Mouse (Mus musculus): Measurements from ENCODE around the gene Plppr1.

Plppr1 gene

DNA sequence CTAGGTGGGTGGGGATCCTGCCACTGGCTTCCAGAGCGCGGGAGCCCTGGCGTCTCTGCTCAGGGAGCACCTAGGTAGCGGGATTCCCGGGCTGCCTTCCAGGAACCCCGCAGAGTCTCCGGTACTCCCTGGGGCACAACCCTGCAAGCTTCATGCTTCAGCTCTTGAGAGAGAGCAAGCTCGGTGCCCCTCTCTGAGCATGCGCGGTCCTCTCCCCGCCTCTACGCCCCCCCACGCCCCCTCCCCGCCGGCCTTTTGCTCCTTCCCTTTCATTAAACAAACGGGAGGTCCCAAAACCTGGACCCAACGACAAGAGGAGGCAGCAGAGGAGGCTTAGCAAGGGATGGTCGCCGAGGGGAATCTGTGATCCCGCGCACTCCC, at the start of gene Plppr1:
TSS of gene Plppr1 (plus strand) at position 253 of the 381 bp plus-strand sequence.
- no peak for DNase-seq (ENCODE audit: low read depth)

DNA sequence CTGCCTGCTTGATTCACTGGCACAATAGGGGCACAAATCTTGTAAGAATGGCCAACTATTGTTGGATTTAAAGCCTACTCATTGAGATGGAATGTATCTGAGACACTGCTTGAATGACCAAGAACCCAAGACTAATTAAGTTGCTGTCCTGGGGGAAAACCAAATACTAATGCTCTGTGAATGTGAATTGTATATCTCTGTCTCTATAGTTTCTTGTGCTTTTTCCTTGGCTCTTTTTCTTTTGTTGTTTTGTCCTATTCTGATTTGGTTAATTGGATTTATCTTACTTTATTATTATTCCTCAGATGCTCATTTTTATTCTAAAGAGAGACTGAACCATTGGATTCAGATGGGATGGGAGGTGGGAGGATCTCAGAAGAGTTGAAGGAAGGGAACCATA, 42.4 kb upstream of the Plppr1 start:
- DNase-seq (ENCODE audit: low read depth), result no peak

DNA sequence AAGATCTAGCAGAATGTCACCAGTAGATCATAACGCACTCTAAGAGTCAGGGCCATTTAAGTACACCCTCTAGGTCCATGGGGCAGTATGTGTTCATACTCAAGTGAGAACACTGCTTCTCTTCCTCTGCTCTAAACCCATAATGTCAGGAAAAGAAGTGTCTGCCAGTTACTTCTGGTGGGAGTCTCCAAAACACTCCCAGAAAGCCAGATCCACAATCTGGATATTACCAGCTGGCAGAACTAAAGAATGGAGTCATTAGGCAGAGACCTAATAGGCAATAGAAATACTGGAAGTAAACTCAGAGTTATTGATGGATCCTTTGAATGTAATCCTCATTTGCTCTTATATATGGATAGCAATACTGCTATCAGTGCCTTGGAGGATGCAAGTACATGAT, 35.9 kb upstream of the Plppr1 start:
- no peak for DNase-seq (ENCODE audit: low read depth)

DNA sequence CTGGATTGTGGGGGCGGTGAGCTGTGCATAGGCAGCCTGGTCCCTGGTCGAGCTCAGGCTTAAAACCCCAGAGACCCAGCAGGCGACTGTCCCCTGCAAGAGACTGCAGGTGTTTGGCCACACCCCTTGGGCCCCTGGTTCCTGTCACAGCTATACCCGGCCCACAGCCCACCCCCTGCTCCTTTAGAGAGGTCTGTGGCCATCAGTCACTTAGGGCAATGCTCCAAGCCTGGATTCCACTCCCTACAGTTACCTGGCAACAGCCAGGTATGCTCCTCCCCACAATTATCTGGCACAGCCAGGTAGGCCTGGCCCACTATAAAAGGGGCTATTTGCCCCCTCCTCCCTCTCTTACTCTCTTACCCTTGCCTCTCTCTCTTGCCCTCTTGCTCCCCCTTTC, 20.8 kb upstream of the Plppr1 start:
- no peak for DNase-seq (ENCODE audit: low read depth)

DNA sequence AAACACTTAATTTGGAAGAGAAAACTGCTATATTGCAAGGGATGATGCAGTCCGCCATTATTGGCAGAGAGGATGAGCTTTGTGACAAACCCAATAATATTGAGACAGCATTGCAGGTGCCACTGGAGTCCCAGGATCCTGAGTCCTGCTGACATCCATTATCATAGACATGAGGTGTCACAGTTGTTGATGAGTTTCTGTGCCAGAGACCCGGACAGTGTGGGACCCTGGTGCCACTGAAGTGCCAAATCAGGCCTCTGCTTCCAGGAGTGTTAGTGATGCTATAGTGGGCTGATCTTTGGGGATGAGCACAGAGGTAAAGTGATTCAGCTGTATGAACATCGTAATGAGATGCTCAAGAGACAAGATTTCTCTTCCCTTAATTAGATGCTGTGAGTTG, 19.2 kb upstream of the Plppr1 start:
- DNase-seq (ENCODE audit: low read depth), result no peak

DNA sequence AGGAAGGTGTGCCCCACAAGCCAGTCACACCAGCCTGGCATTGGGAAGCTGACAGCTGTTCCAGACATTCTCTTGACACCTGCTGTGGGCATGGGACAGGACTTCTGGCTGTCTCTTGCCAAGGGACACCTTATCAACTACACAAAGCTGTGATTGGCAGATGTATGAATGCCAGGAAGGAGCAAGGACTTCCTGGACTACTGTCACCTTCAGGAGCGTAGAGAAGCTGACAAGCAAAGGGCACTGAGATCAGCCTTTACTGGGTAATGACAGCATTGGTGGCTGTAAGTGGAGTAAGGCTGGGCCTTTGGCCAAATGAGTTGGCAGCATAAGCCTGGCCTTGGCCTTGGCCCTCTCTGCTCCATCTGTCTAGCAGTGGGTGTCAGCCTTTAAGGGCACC, 17.4 kb upstream of the Plppr1 start:
- DNase-seq (ENCODE audit: low read depth), result no peak

DNA sequence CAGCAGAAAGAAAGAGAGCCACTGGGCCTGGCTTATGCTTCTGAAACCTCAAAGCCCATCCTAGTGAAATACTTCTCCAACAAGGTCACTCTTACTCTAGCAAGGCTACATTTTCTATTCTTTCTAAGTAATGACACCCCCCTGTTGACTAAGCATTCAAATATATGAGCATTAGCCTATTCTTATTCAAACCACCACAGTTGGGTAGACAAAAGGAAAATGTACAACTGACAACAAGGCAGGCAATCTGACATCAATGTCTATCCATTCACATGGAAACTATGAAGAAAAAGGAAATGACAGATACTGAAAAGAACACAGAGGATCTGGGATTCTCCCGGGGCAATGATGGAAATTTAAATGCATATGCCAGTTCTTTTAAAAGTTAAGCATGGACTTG, 8.4 kb upstream of the Plppr1 start:
- DNase-seq (ENCODE audit: low read depth), result no peak

DNA sequence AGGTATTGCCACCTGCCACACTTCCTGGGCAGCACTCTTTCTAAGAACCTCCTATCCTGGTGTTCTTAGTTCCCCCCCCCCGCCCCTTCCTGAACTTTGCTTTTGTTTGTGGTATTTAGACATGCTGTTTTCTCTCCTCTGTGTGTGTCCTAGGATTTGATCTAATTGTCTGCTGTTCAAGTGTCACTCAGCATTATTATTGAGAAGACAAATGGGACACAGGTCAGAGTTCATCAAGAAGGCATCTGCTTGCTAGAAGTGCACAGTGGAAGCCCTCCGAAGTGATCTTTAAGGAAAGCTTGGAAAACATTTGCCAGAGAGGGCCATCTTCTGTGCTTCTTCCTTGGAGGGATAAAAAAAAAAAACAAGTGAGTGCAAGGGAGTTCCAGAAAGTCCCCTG, 1.2 kb upstream of the Plppr1 start:
- DNase-seq (ENCODE audit: low read depth), result no peak

DNA sequence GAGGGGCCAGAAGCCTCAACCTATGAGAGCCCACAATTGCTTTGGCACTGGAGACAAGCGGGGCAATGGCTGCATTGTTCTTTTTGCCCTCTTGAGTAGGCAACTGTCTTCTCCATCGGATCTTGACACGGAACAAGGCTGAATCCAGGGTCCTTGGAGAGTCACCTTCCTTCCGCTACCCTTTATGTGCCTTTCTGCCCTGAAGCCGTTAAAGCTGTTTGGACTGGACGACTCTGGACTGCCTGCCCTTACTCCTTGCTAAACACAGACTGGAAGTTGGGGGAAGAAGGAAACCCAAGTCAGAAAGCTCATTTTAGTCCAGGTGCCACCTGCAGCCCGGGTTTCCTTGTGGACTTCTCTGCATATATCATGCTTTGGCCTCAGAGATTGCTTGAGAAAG, 516 bp upstream of the Plppr1 start:
- DNase-seq (ENCODE audit: low read depth), result no peak

DNA sequence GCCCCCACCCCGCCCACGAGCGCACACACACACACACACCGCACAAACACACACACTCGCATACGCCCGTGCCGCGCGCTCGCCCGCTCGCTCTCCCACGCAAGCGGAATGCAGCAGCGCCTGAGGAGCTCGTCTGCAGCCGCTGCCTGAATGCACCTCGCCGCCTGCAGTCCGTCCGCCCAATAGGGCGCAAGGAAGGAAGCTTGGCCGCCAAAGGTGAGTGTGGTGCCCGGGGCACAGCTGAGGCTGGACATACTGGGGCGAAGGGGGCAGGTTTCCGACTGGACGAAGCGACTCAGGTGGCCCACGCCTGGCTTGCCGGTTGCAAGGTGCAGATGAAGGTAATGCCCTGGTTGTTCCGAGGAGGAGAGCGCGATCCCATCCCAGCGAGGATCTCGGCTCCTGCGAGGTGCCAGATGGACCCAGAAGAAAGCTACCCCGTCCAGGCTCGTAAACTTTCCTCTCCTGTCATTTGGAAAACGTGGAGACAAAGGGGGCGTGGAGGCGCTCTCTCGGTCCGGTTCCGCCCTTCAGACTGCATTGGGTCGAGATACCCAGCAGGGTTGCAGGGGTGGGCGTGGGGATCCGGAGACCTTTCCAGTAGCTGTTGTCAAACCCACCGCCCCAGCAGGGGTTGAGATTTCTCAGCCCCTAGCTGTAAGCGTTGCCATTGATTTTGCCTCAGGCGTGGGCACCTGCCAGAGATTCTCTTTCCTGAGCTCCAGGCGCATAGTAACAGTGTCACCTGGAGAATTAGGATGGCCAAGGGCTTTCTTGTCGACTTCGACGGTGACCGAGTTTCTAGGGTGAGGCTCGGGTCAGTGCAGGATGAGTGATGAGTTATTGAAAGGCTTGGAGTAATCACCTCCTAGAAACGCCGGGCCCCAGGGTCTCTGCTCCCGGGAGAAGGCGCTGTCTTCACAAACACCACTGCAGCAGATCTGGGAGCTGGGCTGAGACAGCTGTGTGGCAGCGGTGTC, 619 bp downstream of the Plppr1 start:
- DNase-seq (ENCODE audit: low read depth), result no peak

DNA sequence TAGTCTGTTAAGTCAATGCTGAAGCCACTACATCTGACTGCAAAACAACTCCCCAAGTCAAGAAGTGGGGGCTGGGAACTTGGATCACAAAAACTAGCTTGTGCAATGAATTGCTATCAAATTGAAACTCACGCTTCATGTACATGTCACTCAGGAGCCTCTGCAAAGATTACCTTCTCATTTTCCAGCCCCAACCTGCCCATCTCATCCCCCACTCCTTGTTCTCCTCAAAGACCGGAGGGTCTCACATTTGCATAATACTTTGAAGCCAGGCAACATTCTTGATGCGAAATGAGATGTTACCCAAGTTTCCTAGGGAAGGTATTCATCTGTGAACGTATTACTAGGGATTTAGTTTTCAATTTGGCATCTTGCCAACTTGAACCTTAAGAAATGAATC, 10.4 kb downstream of the Plppr1 start:
- DNase-seq (ENCODE audit: low read depth), result no peak

DNA sequence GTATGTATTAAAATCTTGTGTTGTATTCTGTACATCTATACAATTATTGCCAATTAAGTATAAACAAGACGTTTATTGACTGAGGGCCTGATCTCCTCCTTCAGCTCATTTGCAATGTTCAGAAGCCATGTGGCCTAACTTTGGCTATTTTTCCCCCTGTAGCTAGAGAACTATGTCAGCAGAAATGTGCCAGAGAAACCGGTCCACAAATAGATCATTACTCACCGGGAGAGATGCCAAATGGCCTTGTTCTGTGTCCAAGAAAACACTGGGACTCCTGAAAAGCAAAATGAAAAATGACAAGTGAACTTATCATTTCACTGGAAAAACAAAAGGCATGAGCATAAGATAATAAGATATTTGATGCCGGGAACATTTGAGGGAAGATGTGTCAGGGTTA, 13.8 kb downstream of the Plppr1 start:
- DNase-seq (ENCODE audit: low read depth), result no peak

DNA sequence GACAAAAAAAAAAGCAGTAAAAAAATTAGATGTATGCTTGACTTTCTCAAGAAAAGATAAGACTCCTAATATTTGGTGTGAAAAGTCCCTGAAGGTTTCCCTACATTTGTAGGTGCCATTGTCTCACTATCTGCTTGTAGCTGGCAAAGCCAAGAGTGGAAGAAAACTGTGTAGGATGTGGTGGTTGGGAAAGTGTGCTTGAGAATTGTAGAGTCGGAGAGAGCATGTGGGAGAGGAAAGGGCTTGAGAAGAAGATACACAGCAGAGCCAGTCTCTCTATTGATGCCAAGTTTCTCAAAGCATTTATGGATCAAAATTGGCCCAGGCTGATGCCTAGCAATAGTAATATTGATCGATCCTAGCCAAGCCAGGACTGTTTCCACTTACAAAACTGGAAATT, 16.8 kb downstream of the Plppr1 start:
- DNase-seq (ENCODE audit: low read depth), result no peak

DNA sequence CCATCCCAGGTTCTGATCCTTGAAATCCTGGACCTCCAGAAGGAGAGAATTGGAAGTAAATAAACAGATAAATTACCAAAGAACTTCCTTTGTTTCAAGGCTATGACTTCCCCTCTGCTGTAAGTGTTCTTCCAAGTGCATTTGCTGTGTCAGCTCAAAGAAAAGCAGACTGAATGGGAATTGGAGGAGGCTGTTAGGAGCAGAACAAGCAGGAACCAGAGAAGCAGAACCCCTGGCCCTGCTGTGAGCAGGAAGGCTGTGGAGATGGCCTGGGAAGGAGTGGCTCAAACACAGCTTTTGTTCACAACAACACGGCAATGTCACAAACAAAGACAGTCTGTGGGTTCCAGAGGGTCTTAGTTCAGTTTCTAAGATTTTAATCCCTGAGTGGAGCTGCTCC, 20.3 kb downstream of the Plppr1 start:
- DNase-seq (ENCODE audit: low read depth), result no peak

DNA sequence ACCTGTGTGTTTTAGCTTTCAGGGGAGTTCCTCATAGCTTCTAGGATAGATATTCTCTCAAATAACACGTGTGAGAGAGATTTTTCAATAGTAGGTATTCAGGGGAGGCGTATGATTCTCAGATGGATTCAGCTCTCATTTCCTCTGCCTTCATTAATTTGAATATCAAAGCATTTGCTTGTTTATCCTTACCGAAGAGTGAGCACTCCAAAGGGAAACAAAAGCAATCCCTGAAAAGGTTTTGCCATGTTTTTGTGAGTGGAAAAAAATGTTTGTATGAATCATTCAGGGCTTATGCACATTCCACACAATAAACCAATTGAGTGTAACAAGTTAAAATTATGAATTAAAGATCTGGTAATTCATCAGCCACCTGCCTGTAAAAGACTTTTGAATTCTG, 29.1 kb downstream of the Plppr1 start:
- no peak for DNase-seq (ENCODE audit: low read depth)

DNA sequence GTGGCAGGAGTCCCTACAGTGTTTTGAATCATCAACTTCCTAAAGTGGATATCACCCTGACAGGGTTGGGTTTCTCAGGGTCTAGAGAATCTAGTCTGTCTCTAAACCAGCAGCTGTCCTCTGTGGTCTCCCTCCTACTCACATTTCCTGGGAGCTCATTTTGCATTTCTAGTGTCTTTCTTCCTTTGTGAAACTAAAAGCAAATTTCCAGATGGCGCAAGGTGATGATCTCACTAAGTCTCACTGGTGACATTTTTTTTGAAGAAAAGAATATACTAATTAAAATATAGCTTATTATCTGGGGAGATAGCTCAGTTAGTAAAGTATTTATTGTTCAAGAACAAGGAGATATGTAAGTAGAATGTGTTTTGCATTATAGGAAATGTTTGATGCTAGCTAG, 31.4 kb downstream of the Plppr1 start:
- no peak for DNase-seq (ENCODE audit: low read depth)

DNA sequence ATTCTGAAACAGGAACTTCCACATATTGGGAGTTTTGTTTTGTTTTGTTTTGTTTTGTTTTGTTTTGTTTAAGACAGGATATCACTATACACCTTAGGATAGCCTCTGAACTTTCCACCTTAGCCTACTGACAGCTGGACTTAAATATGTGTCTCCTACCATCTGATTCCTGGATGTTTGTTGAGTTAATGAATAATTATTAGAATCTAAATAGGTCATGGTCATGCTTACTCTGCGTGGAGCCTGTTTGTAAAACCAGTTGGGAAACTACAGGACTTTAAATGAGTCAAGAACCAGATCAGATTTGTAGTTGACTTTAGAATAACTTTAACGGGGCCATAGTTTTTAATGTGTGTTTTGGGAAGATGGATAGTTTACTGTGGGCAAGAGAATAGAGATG, 40.4 kb downstream of the Plppr1 start:
- DNase-seq (ENCODE audit: low read depth), result no peak

DNA sequence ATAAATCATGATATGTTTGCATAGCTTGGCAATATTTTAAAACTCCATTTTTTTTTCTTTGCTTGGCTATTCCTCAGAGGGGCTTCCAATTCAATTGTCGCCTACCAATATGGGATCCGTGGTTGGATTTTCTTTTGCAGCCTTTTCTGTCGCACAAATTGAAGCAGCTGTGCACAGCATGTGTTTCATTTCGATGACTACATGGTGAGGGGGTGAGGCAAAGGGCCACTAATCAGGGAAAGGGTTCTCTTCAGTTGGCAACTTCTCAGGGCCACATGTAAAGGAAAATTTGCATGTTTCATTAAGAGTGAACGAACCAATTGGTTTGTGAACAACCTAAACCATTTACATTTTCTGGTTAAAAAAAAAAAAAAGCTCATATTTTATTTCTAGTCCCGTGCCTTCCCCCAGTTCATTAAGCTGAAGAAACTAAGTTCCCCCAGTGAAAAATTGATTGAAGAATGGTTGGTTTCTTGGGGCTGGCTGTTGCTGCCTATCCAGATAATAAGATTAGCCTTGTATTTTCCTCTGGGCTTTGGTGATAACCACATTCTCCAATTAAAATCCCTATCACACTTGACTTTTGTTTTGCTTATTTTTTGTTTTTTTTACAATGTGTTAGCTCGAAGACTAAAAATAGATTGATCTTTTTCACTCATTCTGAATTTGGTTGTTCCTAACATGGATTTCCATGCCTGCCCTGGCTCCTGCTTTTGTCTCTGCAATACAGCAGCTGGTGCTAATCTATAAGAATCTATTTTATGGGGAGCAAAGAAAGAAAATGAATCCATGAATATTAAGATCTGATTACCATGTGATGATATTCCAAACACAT, 43.1 kb downstream of the Plppr1 start:
- DNase-seq (ENCODE audit: low read depth), result no peak

DNA sequence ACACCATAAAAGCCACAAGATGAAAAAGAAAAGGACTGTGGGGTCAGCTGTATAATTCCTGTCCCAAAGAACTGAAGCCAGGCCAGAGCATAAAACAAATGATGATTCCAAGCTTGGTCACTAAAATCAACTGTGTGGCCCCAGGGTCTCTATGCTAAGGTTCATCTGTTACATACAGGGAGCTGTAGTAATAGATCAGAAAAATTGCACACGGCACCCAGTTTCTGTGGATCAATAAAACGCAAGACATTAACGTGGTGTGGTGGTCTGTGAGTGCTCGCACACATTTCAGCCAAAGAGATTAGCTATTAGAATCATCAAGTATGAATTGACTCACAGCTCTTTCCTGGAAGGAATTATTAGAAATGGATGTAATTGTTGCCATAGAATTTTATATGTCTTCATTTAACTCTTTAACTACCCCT, 43.7 kb downstream of the Plppr1 start:
- DNase-seq (ENCODE audit: low read depth), result no peak

DNA sequence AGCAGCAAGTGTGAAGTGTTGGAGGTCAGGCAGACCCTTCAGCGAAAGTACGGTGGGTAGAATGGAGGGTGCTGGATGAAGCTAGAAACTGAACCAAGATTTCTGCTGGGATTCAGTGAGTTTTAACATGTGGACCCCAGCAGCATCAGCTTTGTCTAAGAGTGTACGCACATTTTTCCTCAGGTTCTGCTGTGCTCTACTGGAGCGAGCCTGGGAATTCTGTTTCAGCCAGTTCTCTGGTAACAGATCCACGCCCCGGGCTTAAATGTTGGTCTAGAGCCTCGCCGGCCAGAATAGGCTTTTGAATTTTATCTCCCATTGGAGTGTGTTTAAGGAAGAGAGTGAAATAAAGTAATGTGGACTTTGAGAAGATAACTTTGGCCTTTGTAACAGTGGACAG, 45.8 kb downstream of the Plppr1 start:
- DNase-seq (ENCODE audit: low read depth), result no peak

DNA sequence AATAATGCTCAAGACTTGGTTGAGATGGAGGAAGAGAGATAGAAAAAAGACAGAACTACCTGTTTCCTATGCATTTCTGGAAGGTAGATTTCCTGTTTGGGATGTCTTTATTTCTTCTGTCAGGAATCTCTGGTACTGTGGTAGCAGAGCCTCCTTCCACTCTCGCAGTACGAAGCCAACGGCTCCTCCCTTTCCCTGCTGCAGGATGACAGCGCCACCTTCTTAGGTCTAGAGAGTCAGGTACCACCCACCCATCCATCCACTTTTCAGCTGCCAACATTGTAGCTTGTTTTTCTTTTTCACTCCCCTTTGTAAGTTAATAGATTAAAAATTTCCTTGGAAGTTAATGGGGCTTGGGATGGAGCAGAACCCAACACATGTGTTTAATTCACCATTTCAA, 48.8 kb downstream of the Plppr1 start:
- DNase-seq (ENCODE audit: low read depth), result no peak

DNA sequence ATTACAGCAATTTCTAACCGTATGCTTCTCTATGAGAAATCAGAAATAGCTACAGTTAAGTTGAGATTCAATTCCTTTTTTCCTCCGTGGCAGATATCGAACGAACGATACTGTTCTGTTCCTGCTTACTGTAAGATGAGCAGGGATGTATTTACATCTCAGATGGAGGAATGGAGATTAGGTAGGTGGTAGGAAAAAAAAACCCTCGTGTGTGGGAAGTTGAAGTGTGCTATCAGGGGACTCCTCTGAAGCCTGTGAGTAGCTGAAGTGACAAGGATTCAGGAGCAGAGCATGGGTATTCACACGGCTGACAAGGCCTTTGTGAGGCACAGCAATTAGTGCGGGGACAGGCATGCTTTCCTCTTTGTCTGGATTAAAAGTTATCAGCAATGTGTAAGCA, 49.3 kb downstream of the Plppr1 start:
- DNase-seq (ENCODE audit: low read depth), result no peak

DNA sequence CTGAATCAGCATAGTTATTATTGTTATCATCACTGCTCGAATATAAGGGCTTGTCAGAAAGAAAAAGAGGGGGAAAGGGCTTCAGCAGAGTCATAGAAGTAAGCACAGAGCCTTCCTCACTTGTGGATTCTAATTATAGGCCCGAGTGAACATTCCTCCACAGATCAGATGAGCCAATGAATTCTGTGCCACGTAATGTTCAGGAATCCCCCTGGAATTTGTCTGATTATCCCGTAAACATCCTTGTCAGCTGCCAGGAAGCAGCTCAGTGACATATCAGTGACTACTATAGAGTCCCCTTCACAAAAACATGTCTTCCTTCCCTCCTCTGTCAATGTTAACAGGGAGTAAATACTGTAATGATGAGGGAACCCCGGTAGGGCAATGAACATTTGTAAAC, 50.9 kb downstream of the Plppr1 start:
- DNase-seq (ENCODE audit: low read depth), result no peak

Measured in 416B (cell line).